Comparison of ENCODE assay signal across 14 mouse cellular contexts in genomic region chr6:138872495-138873415, GRCm38 (mm10).
DNase-seq lines count a peak whose midpoint lies in the region; ATAC-seq lines count a peak whose summit lies in the region.
"Had no signal": no experiment of that assay in that cellular context is flagged by ENCODE, and none has a peak within 500 bp of the region (broad histone marks: within the 10 kb centered on the region; RNA-seq: fewer than 3 reads in every experiment).

No protein-coding gene starts in this region.

- DNase-seq in hindbrain, embryonic 14.5 days (ENCODE audit: low spot score), result peak; percentile 30
- DNase-seq in hindbrain, embryonic 11.5 days (ENCODE audit: low spot score), result no peak
- DNase-seq in forebrain, embryonic 11.5 days (ENCODE audit: low spot score), result peak; percentile 56
- DNase-seq in layer of hippocampus, adult 8-10 months (ENCODE audit: low spot score in 2 of 2), result peak; percentile 15 to 23
- DNase-seq in gastrocnemius, postnatal 14 days, result no peak
- DNase-seq: B cell, adult 2 months; kidney, postnatal 36 days had no signal

- intact Hi-C loops in gastrocnemius, postnatal 14 days (cut with DNase I; ENCODE audit: low total_unique reads), result no loop called here

- H3K27ac ChIP-seq in hindbrain, embryonic 14.5 days, result no peak overlapping the region
- H3K27ac ChIP-seq in hindbrain, embryonic 11.5 days (ENCODE audit: low read depth, low read length), result no peak overlapping the region
- H3K27ac ChIP-seq in forebrain, embryonic 11.5 days (ENCODE audit: low read depth, low read length), result no peak overlapping the region
- H3K27ac ChIP-seq in neural tube, embryonic 15.5 days (replicated peaks), result no peak overlapping the region
- H3K27ac ChIP-seq: limb, embryonic 10.5 days; liver, embryonic 15.5 days had no signal

- H3K4me1 ChIP-seq in hindbrain, embryonic 14.5 days (replicated peaks; ENCODE audit: control insufficient read depth, insufficient read depth, low read length), result peaks cover 8% of the 10 kb centered on the region; the same call in 1 of the 2 replicates
- no peaks in the 10 kb centered on the region for H3K4me1 ChIP-seq in hindbrain, embryonic 11.5 days (replicated peaks; ENCODE audit: control insufficient read depth, insufficient read depth, low read length)
- H3K4me1 ChIP-seq in forebrain, embryonic 11.5 days (replicated peaks; ENCODE audit: control insufficient read depth, insufficient read depth, low read length), result no peaks in the 10 kb centered on the region; the same call in 1 of the 2 replicates
- H3K4me1 ChIP-seq in neural tube, embryonic 15.5 days, result 0 out of 2 replicates have a peak, but pooled peaks cover 5% of the 10 kb centered on the region
- H3K4me1 ChIP-seq: liver, embryonic 15.5 days had no signal

- no peaks in the 10 kb centered on the region for H3K36me3 ChIP-seq in hindbrain, embryonic 14.5 days (replicated peaks; ENCODE audit: control insufficient read depth, insufficient read depth)
- H3K36me3 ChIP-seq in hindbrain, embryonic 11.5 days (ENCODE audit: control insufficient read depth, insufficient read depth, low read length), result no peaks in the 10 kb centered on the region
- no peaks in the 10 kb centered on the region for H3K36me3 ChIP-seq in forebrain, embryonic 11.5 days (ENCODE audit: control insufficient read depth, insufficient read depth, low read length)
- no peaks in the 10 kb centered on the region for H3K36me3 ChIP-seq in neural tube, embryonic 15.5 days
- H3K36me3 ChIP-seq: limb, embryonic 10.5 days; liver, embryonic 15.5 days had no signal

- ATAC-seq in hindbrain, embryonic 14.5 days (ENCODE audit: low FRiP score), result peak; percentile 71; the same call in 1 of the 2 replicates
- ATAC-seq in hindbrain, embryonic 11.5 days (ENCODE audit: low FRiP score), result no peak
- peak; percentile 68 for ATAC-seq in forebrain, embryonic 11.5 days (replicated peaks; ENCODE audit: low FRiP score)
- no peak for ATAC-seq in neural tube, embryonic 15.5 days (ENCODE audit: low FRiP score)
- ATAC-seq in monocyte, adult 5-6 weeks (replicated peaks; ENCODE audit: insufficient number of reproducible peaks, low FRiP score, low TSS enrichment, poor library complexity, severe bottlenecking), result no peak
- ATAC-seq in megakaryocyte-erythroid progenitor cell, adult 5-6 weeks (replicated peaks; ENCODE audit: low FRiP score, low TSS enrichment, poor library complexity, severe bottlenecking), result no peak
- ATAC-seq: intestine, embryonic 16.5 days had no signal

- no peak overlapping the region for H3K4me3 ChIP-seq in hindbrain, embryonic 14.5 days (replicated peaks; ENCODE audit: low read length)
- H3K4me3 ChIP-seq in hindbrain, embryonic 11.5 days (ENCODE audit: low read depth, low read length), result no peak overlapping the region
- no peak overlapping the region for H3K4me3 ChIP-seq in forebrain, embryonic 11.5 days (ENCODE audit: low read depth, low read length)
- H3K4me3 ChIP-seq in neural tube, embryonic 15.5 days (replicated peaks), result no peak overlapping the region
- H3K4me3 ChIP-seq: erythroblast, embryonic 14.5 days; limb, embryonic 10.5 days; liver, embryonic 15.5 days had no signal

- H3K27me3 ChIP-seq in hindbrain, embryonic 14.5 days (ENCODE audit: control insufficient read depth, insufficient read depth, low read length), result no peaks in the 10 kb centered on the region
- H3K27me3 ChIP-seq in hindbrain, embryonic 11.5 days (ENCODE audit: control insufficient read depth, insufficient read depth, low read length), result no peaks in the 10 kb centered on the region
- no peaks in the 10 kb centered on the region for H3K27me3 ChIP-seq in forebrain, embryonic 11.5 days (ENCODE audit: control insufficient read depth, insufficient read depth, low read length)
- no peaks in the 10 kb centered on the region for H3K27me3 ChIP-seq in neural tube, embryonic 15.5 days (replicated peaks)
- H3K27me3 ChIP-seq: liver, embryonic 15.5 days had no signal

- 61% methylated on average over 20 of the region's 20 CpGs for WGBS in hindbrain, embryonic 14.5 days
- 82% methylated on average over 20 of the region's 20 CpGs for WGBS in hindbrain, embryonic 11.5 days
- 52% methylated on average over 20 of the region's 20 CpGs for WGBS in forebrain, embryonic 11.5 days
- 58% methylated on average over 20 of the region's 20 CpGs for WGBS in neural tube, embryonic 15.5 days

- no peak overlapping the region for H3K9ac ChIP-seq in hindbrain, embryonic 14.5 days
- no peak overlapping the region for H3K9ac ChIP-seq in hindbrain, embryonic 11.5 days (ENCODE audit: low read depth, low read length)
- H3K9ac ChIP-seq in forebrain, embryonic 11.5 days (ENCODE audit: low read length), result no peak overlapping the region
- no peak overlapping the region for H3K9ac ChIP-seq in neural tube, embryonic 15.5 days (replicated peaks)
- H3K9ac ChIP-seq: liver, embryonic 15.5 days had no signal

- peak overlapping the region; percentile 17; the same call in 1 of the 2 replicates for H3K4me2 ChIP-seq in hindbrain, embryonic 14.5 days (replicated peaks)
- no peak overlapping the region for H3K4me2 ChIP-seq in hindbrain, embryonic 11.5 days (replicated peaks; ENCODE audit: low read depth, low read length)
- H3K4me2 ChIP-seq in forebrain, embryonic 11.5 days (ENCODE audit: low read depth, low read length, severe bottlenecking), result no peak overlapping the region
- peak overlapping the region; percentile 23 for H3K4me2 ChIP-seq in neural tube, embryonic 15.5 days
- H3K4me2 ChIP-seq: liver, embryonic 15.5 days had no signal

- no peaks in the 10 kb centered on the region for H3K9me3 ChIP-seq in hindbrain, embryonic 14.5 days (ENCODE audit: control insufficient read depth, low read length)
- H3K9me3 ChIP-seq in hindbrain, embryonic 11.5 days (ENCODE audit: control insufficient read depth, low read length), result no peaks in the 10 kb centered on the region
- no peaks in the 10 kb centered on the region for H3K9me3 ChIP-seq in forebrain, embryonic 11.5 days (ENCODE audit: control insufficient read depth, low read length)
- H3K9me3 ChIP-seq in neural tube, embryonic 15.5 days (replicated peaks), result no peaks in the 10 kb centered on the region
- H3K9me3 ChIP-seq: limb, embryonic 10.5 days; liver, embryonic 15.5 days had no signal

Comparison
In these comparisons a context has a peak if more than half of its experiments do, and no peak if none do; other contexts are left out.
1. ATAC-seq: peak in hindbrain, embryonic 14.5 days (single experiment) and forebrain, embryonic 11.5 days (single experiment); none in hindbrain, embryonic 11.5 days (single experiment), neural tube, embryonic 15.5 days (single experiment), monocyte, adult 5-6 weeks (single experiment) and megakaryocyte-erythroid progenitor cell, adult 5-6 weeks (single experiment).
2. DNase-seq: peak in hindbrain, embryonic 14.5 days (single experiment), forebrain, embryonic 11.5 days (single experiment) and layer of hippocampus, adult 8-10 months (2 of 2); none in hindbrain, embryonic 11.5 days (single experiment) and gastrocnemius, postnatal 14 days (single experiment).
3. H3K4me2 ChIP-seq: peak in hindbrain, embryonic 14.5 days (single experiment) and neural tube, embryonic 15.5 days (single experiment); none in hindbrain, embryonic 11.5 days (single experiment) and forebrain, embryonic 11.5 days (single experiment).